Mouse (Mus musculus) forebrain, embryonic 11.5 days (tissue): ENCODE results near the gene Tfcp2. TPM values are rescaled to one million over a fixed set of nuclear protein-coding genes. Genes with fewer than 3 reads are reported as not detected.

Experiments used
- ATAC-seq: fragments of 200-750 bp; cut with Nextera tagmentation; replicated peaks from 2 replicates; pipeline ENCODE4 v1.8.0; 2017; ENCODE audit warnings: moderate TSS enrichment; ENCODE audit not compliant: low FRiP score
- DNase-seq: peaks from one replicate; pipeline ENCODE4 v3.0.0-alpha.2; 2017; ENCODE audit warnings: low spot score
- H3K27ac ChIP-seq: fragments of 300-500 bp; sonication (generic); 2 replicates; pipeline ENCODE4 v1.5.1; 2014; ENCODE audit warnings: low read depth, low read length
- H3K27me3 ChIP-seq: fragments of 300-500 bp; sonication (generic); 2 replicates; pipeline ENCODE4 v1.6.1; 2014; ENCODE audit warnings: mild to moderate bottlenecking, low read length, mixed read lengths; ENCODE audit not compliant: control insufficient read depth, insufficient read depth
- H3K36me3 ChIP-seq: fragments of 300-500 bp; sonication (generic); 2 replicates; pipeline ENCODE4 v1.6.1; 2014; ENCODE audit warnings: mild to moderate bottlenecking, low read length, moderate library complexity, mixed read lengths; ENCODE audit not compliant: control insufficient read depth, insufficient read depth
- H3K4me1 ChIP-seq: fragments of 300-500 bp; sonication (generic); replicated peaks from 2 replicates; pipeline ENCODE4 v1.6.1; 2014; ENCODE audit warnings: low read length, mixed read lengths; ENCODE audit not compliant: control insufficient read depth, insufficient read depth
- H3K4me2 ChIP-seq: fragments of 300-500 bp; sonication (generic); 2 replicates; pipeline ENCODE4 v1.6.1; 2014; ENCODE audit warnings: low read depth, mild to moderate bottlenecking, low read length, moderate library complexity, mixed read lengths; ENCODE audit not compliant: severe bottlenecking
- H3K4me3 ChIP-seq: fragments of 300-500 bp; sonication (generic); 2 replicates; pipeline ENCODE4 v1.5.1; 2014; ENCODE audit warnings: low read depth, low read length
- H3K9ac ChIP-seq: fragments of 300-500 bp; sonication (generic); 2 replicates; pipeline ENCODE4 v1.6.1; 2014; ENCODE audit warnings: low read length
- H3K9me3 ChIP-seq: fragments of 300-500 bp; sonication (generic); 2 replicates; pipeline ENCODE4 v1.6.1; 2016; ENCODE audit warnings: low read length, mixed read lengths; ENCODE audit not compliant: control insufficient read depth
- WGBS: fragments of 180-500 bp; shearing (Covaris S2); extraction: QIAGEN DNeasy Blood & Tissue Kit; methylation state at CpG from one replicate; pipeline ENCODE4 v1.1.7; 2014; 5-methylcytosine and 5-hydroxymethylcytosine counted together
- polyA plus RNA-seq: library from polyadenylated mRNA; unstranded; fragments of >200 nt; fragmentation: Nextera tagmentation; extraction: Ambion mirVana; gene quantifications from 2 replicates; pipeline ENCODE4 v1.2.1, GENCODE M21; 2014

Gene Tfcp2
- 31.7 and 32.9 TPM in 2 replicates for polyA plus RNA-seq

- Histone ChIP-seq H3K4me2 (peak within 1 kb of the TSS; percentile 89), H3K27ac (peak within 1 kb of the TSS; percentile 95), H3K4me1 (peaks cover 3% of the 10 kb centered on the region; the same call in 1 of the 2 replicates), H3K27me3 (no peaks in the 10 kb centered on the region), H3K9ac (peak within 1 kb of the TSS; percentile 87), H3K9me3 (no peaks in the 10 kb centered on the region), H3K4me3 (peak within 1 kb of the TSS; percentile 87), H3K36me3 (no peaks in the 10 kb centered on the region)
- peak; percentile 100 for ATAC-seq
- peak; percentile 98 for DNase-seq
- under 1% methylated on average over 84 of the region's 84 CpGs for WGBS
Observed at GRCm38 (mm10) chr15:100551326-100552307, at the start of gene Tfcp2. Tfcp2 (minus strand) TSS chr15:100552008.

DNA sequence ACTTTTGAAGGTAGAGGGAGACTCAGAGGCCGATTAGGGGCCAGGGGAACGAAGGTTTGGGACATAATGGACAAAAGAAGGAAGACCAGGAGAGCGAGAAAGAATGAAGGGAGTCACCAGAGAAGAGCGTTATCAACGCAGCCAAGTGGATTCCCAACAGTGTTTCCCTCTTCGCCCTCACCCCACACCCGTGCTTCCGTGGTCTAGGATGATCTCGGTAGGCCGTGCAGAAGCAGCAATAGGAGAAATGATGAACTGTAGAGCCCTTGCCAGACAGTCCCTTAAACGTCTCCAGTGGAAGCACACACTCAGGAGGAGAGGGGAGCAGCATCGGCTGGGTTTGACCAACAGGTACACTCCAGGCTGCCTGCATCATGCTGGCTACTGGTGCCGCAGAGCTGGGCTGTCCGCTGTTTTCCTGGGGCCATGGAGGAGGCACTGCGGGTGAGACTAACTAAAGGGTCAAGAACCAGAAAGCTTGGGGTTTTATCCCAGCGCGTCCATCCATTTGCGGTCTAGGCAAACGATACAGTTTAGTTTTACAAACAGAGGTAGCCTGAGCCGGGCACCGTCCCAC, 49.0 kb upstream of the Tfcp2 start:
- no peak for DNase-seq
- ATAC-seq, result no peak
- Histone ChIP-seq H3K4me2 (no peak overlapping the region; the same call in 1 of the 2 replicates), H3K9me3 (no peaks in the 10 kb centered on the region), H3K4me1 (peaks cover 12% of the 10 kb centered on the region), H3K4me3 (peak overlapping the region; percentile 81; the same call in 1 of the 2 replicates), H3K9ac (no peak overlapping the region; the same call in 1 of the 2 replicates), H3K36me3 (no peaks in the 10 kb centered on the region), H3K27ac (no peak overlapping the region), H3K27me3 (peaks cover 13% of the 10 kb centered on the region)
- 12% methylated on average over 21 of the region's 21 CpGs for WGBS

- H3K9me3 ChIP-seq, result no peaks in the 10 kb centered on the region
- peaks cover 12% of the 10 kb centered on the region for H3K4me1 ChIP-seq
- ATAC-seq (peak; percentile 70), DNase-seq (peak; percentile 86)
- H3K27ac ChIP-seq, result no peak overlapping the region
- 1% methylated on average over 32 of the region's 35 CpGs for WGBS
- H3K4me3 ChIP-seq, result peak overlapping the region; percentile 81
- peak overlapping the region; percentile 87 for H3K9ac ChIP-seq
- H3K4me2 ChIP-seq, result peak overlapping the region; percentile 96
- no peaks in the 10 kb centered on the region for H3K36me3 ChIP-seq
- H3K27me3 ChIP-seq, result peaks cover 13% of the 10 kb centered on the region
Observed at GRCm38 (mm10) chr15:100600047-100600695, 48.4 kb upstream of the Tfcp2 start.

- no peaks in the 10 kb centered on the region for H3K9me3 ChIP-seq
- H3K27me3 ChIP-seq, result peaks cover 13% of the 10 kb centered on the region
- no peak within 1 kb of the TSS for H3K27ac ChIP-seq
- ATAC-seq (peak; percentile 77), DNase-seq (peak; percentile 69)
- peaks cover 9% of the 10 kb centered on the region for H3K4me1 ChIP-seq
- WGBS, result under 1% methylated on average over 72 of the region's 76 CpGs
- H3K9ac ChIP-seq, result peak within 1 kb of the TSS; percentile 87
- H3K4me3 ChIP-seq, result peak within 1 kb of the TSS; percentile 81
- H3K4me2 ChIP-seq, result peak within 1 kb of the TSS; percentile 96
- H3K36me3 ChIP-seq, result no peaks in the 10 kb centered on the region
Observed at GRCm38 (mm10) chr15:100599276-100600046, 47.7 kb upstream of the Tfcp2 start, which contains the start of gene Pou6f1. Pou6f1 (minus strand) TSS chr15:100599984.

GRCm38 (mm10) chr15:100598883-100599275, 47.1 kb upstream of the Tfcp2 start:
- peaks cover 8% of the 10 kb centered on the region for H3K4me1 ChIP-seq
- H3K4me2 ChIP-seq, result peak overlapping the region; percentile 96
- H3K27ac ChIP-seq, result no peak overlapping the region
- no peak for ATAC-seq
- no peaks in the 10 kb centered on the region for H3K9me3 ChIP-seq
- H3K4me3 ChIP-seq, result peak overlapping the region; percentile 81
- 2% methylated on average over 12 of the region's 12 CpGs for WGBS
- peak overlapping the region; percentile 87 for H3K9ac ChIP-seq
- DNase-seq, result no peak
- no peaks in the 10 kb centered on the region for H3K36me3 ChIP-seq
- H3K27me3 ChIP-seq, result peaks cover 13% of the 10 kb centered on the region

DNA sequence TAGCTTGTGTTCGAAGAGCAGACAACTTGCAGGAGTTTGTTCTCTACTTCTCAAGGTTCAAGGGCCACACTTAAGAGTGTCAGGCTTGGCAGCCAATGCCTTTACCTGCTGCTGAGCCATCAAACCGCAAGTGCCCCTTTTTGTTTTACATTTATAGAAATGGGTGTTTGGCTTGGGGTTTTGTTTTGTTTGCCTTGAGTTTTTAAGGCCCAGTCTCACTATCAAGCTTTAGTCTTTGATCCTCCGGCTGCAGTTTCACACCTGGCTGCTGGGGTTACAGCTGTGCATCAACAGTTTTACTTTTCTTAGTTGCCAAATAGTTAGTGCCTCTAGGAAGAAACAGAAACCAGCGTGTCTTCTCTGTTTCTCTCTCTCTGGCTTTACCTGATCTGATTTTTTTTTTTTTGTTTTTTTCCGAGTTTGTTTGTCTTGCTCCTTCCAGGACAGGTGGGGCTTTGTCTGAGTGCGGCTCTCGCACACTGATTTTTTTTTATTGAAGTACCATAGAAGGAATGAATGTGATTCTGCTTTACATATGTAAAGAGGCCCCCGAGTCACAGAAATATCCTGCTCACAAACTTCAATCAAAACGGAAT, 46.6 kb upstream of the Tfcp2 start:
- Histone ChIP-seq H3K27ac (no peak overlapping the region), H3K27me3 (peaks cover 13% of the 10 kb centered on the region), H3K4me1 (peaks cover 8% of the 10 kb centered on the region), H3K4me2 (peak overlapping the region; percentile 96), H3K9me3 (no peaks in the 10 kb centered on the region), H3K9ac (no peak overlapping the region; the same call in 1 of the 2 replicates), H3K4me3 (peak overlapping the region; percentile 81), H3K36me3 (no peaks in the 10 kb centered on the region)
- DNase-seq (no peak), ATAC-seq (no peak)
- WGBS, result 32% methylated on average over 9 of the region's 9 CpGs

GRCm38 (mm10) chr15:100592817-100593216, 41.0 kb upstream of the Tfcp2 start:
- no peak overlapping the region for H3K4me2 ChIP-seq
- H3K9ac ChIP-seq, result no peak overlapping the region
- no peak overlapping the region for H3K27ac ChIP-seq
- no peaks in the 10 kb centered on the region for H3K4me1 ChIP-seq
- H3K36me3 ChIP-seq, result no peaks in the 10 kb centered on the region
- H3K27me3 ChIP-seq, result no peaks in the 10 kb centered on the region
- no peaks in the 10 kb centered on the region for H3K9me3 ChIP-seq
- WGBS, result 82% methylated on average over 6 of the region's 6 CpGs
- ATAC-seq (no peak), DNase-seq (no peak)
- H3K4me3 ChIP-seq, result no peak overlapping the region
